Mouse (Mus musculus) gonadal fat pad, adult 2 months (tissue): ENCODE measurements at regions not wholly inside any gene's neighbourhood (a gene's known extent, or its start where the extent isn't known, plus 50 kb on each side); places are given as distances from the start of the nearest gene placed in this dataset.
"Not testable (repeated sequence)": the region's sequence is repeated elsewhere in the genome, so short reads cannot be mapped to it uniquely, and the experiment has no call there.

ENCODE experiments used
- DNase-seq: peaks from one replicate; pipeline ENCODE4 v3.0.0-alpha.2; 2012; ENCODE audit warnings: low read depth

GRCm38 (mm10) chr6:22506871-22507270, 150.8 kb upstream of the Fam3c start:
- DNase-seq: no peak

DNA sequence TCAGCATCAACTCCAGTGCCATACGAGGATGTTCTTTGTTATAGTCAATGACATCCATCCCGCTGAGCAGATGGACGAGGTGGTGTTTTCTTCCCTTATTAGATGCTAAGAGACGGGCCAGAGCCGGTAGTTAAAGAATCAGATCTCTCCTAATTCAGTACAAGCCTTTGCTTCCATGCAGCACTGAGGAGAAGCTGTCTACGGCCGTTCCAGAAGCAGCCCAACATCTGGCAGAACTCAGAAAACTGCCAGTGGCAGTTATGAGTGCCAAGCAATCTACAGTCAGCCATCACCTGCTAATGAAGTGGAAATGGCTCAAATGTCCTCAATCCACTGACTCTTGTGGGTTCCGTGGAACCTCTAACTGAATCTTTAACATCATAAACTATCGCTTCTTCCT, 141.3 kb upstream of the Fam3c start:
- DNase-seq: no peak

DNA sequence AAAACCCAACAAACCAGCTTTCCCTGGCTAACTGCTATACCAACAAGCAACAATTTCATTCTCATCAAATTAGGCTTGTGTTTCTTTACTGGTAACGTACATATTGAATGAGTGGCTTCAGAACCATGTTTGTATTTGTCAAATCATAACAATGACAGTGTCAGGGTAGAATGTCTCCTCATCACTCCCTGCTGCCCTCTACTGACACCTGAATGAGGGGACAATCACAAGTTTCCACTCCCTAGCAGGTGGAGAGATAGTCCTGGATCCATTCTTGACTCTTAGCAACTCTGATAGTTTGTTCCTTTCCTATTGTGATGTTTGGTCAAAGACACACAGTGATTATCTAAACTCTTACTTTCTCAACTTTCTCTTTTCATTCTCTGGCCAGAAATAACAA, 140.4 kb upstream of the Fam3c start:
- DNase-seq: no peak

DNA sequence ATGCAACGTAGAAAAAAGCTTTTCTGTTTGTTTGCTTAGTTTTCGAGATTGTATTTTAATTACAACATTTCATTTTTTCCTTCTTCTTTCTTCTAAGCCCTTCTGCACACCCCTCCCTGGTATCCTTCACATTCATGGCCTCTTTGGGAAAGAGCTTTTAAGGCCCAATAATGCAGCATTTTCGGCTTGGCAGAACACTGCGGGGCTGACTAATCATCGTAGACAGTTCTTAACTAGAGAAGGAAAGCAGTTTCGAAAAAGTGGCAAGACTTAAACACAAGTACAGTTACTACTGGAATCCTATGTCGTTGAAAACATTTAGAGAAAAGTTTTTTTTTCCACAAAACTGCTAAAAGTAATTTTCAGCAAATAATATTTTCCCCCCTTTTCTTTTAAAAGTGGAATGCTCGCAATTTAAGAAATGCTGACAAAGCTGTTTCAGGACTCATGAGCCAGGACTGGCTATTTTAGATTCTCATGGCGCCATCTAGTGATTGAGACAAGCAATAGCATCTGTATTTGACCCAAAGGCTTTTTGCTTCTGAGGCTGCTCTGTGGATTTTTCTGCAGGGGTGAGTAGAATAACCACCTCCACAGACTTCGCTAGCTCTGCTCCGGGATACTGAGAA, 137.7 kb upstream of the Fam3c start:
- DNase-seq: peak; percentile 9

- no peak for DNase-seq
These were observed 136.9 kb upstream of the Fam3c start for GRCm38 (mm10) chr6:22492896-22493295.

DNA sequence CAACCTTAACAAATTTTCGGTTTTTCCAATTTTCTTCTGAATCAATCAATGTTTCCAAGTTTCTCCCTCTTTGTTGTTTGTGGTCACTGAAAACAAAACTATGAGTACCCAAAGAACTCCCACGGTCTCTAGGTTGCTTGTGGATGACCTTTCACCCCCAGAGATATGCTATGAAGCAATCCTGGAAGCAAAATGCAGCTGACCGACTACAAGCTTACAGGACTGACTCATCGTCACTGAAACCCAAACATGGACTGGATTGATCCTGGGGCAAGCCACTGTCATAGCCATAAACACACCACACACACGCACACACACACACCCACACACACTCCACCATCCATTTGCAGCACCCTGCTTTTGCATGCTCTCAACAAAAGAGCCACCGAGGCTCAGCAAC, 134.7 kb upstream of the Fam3c start:
- no peak for DNase-seq

- DNase-seq: no peak
These were observed 131.4 kb upstream of the Fam3c start for GRCm38 (mm10) chr6:22487467-22487866.

DNA sequence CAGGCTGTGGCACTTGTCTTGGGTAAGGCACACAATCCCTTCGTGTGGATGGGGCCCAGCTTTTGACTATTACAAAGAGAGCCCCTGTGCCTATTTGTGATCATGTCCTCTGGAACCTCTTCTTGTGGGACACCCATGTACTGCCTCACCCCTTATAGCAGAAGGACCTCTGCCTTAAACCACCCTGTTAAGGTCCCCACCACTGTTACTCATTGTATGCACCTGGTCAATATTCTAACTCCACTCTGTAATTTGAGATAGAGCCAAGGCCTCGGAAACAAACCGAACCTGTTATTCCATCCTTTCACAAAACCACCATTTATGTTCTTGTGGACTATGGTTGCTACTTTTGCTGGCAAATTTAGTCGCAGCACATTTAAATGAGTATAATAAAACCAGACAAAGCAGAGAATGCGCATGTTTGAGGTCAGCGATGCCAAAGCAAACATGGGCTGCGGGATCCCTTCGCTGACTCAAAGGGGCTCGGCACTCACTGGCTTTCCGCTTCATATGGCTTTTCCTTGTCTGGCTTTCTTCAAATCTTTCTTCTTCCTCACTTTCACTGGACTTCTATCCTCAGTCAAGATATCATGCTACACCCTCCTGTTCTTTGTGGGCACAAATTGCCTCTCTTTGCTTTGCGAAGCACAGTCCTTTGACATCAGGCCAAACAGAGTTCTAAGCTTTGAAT, 129.9 kb upstream of the Fam3c start:
- DNase-seq: no peak

DNA sequence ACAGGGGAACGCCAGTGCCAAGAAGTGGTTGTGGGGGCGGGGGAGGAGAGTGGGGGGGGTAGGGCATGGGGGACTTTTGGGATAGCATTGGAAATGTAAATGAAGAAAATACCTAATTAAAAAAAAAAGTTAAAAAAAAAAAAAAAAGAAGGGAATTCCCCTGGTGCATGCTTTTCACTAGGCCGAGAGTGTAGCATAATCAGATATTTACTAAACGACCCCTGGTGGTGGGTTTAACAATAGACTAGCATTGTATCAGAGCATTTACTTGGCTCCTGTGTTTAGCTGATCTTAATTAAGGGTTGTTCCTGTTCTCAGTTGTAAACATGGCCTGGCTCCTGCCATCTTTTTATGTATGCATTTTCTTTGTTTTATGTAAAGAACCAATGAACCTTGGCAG, 126.2 kb upstream of the Fam3c start:
- DNase-seq: not testable (repeated sequence)

DNA sequence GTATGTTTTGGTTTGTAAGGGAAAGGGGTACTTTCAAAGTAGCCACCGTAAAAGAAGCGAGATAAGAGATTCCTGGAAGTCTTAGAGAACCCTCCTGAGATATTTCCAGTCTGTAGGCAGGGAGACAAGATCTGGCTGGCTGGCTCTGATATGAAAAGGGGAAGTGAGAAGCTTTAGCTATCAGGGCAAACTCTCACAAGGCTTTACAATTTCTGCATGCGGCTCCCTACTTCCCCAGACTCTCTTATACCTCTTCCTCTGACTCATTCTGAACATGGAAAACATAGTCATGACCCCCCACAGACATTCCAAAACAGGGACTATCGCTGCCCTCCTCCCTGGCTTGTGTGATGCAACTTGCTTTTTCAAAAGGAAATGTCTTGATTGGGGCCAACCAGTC, 118.6 kb upstream of the Fam3c start:
- no peak for DNase-seq

- DNase-seq: no peak
These were observed 118.0 kb upstream of the Fam3c start for GRCm38 (mm10) chr6:22474011-22474410.

- DNase-seq: not testable (repeated sequence)
These were observed 116.4 kb upstream of the Fam3c start for GRCm38 (mm10) chr6:22472400-22472799.

- DNase-seq: no peak
These were observed 111.4 kb upstream of the Fam3c start for GRCm38 (mm10) chr6:22467334-22467993.

- DNase-seq: no peak
These were observed 109.9 kb upstream of the Fam3c start for GRCm38 (mm10) chr6:22465926-22466325.

DNA sequence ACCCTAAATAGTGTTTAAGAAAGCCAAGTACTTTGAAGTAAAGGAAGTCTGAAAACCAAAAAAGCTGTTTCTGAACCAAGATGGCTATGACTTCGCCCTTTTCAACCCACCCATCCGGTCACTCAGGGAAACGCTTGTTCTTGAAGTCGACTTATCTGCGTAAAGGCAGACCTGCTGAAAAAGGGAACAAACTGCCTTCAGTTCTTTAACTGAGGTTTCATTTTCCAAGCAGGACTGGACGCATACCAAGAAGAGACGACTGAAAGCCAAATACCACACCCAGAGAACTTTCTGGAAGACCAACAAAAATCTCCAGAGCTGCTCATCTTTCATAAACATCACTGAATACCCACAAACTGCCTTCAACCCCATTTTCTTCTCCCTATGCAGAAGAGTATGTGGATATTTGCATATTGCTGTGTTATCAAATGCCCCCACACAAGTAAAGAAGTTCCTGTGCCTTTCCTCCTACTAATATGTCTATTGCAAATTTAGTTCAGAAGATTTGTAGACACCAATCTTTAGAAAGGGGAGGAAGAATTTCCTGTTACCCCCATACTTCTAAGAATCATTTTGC, 103.5 kb upstream of the Fam3c start:
- no peak for DNase-seq

DNA sequence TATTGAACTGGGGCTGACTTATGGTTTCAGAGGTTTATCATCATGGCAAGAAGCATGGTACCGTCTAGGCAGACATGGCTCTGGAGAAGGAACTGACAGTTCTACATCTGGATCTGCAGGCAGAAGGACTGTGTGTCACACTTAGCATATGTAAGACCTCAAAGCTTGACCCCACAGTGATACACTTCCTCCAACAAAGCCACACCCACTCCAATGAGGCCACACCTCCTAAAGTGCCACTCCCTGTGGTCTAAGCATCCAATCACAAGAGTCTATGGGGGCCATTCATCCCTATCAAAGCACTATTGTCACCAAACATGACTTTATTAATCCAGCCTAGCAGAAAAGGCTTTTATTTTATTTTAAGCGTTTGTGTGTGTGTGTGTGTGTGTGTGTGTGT, 96.2 kb upstream of the Fam3c start:
- DNase-seq: no peak

DNA sequence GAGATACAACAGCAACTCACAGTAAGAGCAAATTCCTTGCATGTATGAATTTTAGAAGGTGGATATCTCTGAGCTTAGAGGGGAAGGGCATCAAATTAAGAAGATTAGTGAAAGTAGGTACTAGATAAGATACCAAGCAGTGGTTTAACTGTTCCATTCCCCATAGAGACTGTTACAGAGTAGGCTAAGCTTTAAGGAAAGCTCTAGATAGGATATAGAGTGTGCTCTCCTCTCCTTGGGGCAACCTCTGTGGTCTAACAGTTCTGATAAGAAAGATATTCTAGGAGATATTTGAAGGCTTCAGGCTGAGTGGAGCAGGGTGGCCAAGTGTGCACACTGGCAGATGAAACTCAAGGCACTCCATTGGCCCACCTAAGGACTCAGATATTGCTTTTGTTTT, 94.5 kb upstream of the Fam3c start:
- no peak for DNase-seq

- DNase-seq: no peak
These were observed 92.9 kb upstream of the Fam3c start for GRCm38 (mm10) chr6:22448906-22449305.

- DNase-seq: no peak
These were observed 91.6 kb upstream of the Fam3c start for GRCm38 (mm10) chr6:22447636-22448035.

- no peak for DNase-seq
These were observed 90.7 kb upstream of the Fam3c start for GRCm38 (mm10) chr6:22446621-22447310.

- not testable (repeated sequence) for DNase-seq
These were observed 88.8 kb upstream of the Fam3c start for GRCm38 (mm10) chr6:22444856-22445255.

GRCm38 (mm10) chr6:22444220-22444619, 88.2 kb upstream of the Fam3c start:
- DNase-seq: no peak
